Mouse (Mus musculus) CD4-positive helper T cell, adult 2 months (primary cell): ENCODE results near the gene Best3.

Experiments
- DNase-seq: peaks from one replicate; pipeline ENCODE4 v3.0.0-alpha.2; 2012; ENCODE audit warnings: low read depth, missing footprints, low spot score

Best3 gene

GRCm38 (mm10) chr10:116977858-116978257 lies 8.3 kb upstream of the Best3 start:
- DNase-seq, result no peak

- DNase-seq, result no peak
Measured at GRCm38 (mm10) chr10:116978841-116979240, 7.3 kb upstream of the Best3 start.

DNA sequence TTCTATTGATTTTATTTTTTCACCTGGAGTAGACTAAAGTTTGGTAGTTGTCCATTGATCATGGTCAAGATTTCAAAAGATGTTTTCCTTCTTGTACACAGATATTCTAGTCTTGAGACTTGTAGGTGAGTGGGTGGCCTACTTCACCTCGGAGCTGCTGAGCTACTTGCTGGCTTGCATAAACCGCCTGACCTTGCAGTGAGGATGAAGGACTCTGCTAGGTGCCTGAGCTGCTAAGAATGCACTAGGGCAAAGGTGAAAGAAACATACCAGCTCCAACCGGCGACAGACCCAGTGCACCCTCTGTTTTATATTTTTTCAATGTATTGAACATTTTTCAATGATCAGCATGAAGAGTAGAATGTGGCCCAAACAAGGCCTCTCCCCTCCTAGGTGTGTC lies 5.8 kb upstream of the Best3 start:
- no peak for DNase-seq

DNA sequence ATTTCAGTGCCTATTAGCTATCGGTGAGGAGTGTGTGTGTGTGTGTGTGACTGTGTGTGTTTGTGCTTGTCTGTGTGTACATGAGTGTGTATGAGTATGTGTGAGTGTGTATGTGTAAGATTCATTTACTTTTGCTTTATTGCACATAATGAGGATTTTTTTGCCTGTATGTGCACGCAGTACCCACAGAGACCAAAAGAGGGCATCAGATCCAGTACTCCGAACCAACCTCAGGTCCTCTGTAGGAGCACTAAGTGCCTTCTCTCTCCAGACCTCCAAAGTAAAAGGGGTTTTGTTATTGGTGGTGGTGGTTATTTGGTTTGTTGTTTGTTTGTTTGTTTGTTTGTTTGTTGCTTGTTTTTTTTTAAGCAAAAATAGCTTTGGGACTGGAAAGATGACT lies 5.2 kb upstream of the Best3 start:
- DNase-seq, result peak; percentile 9

GRCm38 (mm10) chr10:116982526-116982925 lies 3.6 kb upstream of the Best3 start:
- DNase-seq, result no peak

GRCm38 (mm10) chr10:116984836-116985235 lies 1.3 kb upstream of the Best3 start:
- DNase-seq, result no peak

DNA sequence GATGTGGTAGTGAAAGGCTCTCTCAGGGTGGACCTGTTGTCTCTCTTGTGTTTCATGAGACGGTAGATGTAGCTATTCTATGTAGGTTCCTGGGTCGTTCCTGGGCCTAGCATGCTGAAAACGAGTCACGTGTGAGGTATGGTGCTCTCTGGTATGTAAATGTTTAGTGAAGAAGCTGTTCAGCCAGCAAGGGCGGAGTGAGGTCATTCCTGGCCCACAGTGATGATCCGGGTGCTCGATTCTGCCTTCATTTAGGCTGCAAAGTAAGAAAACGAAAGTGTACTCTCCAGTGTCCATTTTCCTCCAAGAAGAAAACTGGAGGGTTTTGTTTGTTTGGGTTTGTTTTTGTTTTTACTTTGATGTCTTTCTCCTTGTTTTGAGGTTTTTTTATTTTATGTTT lies 7.9 kb downstream of the Best3 start:
- no peak for DNase-seq

DNA sequence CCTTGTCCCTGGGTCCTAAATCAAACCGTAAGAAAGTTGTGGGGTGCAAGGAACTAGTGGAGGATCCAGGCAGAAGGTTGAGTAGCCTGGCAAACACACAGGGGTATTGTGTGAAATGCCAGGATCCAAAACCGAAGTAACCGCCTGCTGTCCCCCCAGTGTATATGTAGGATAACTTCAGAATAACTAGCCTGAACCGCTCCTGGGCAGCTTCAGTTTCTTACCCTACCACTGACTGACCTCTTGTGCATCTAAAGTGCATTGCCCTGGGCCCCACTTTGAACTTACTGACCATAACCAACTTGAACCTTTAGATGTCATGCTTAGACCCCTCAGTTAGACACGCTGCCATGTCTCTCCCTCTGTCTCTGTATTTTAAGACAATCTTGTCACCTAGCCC lies 9.0 kb downstream of the Best3 start:
- DNase-seq, result no peak

GRCm38 (mm10) chr10:116995584-116996235 lies 9.6 kb downstream of the Best3 start:
- DNase-seq, result no peak

GRCm38 (mm10) chr10:116996236-116996600 lies 10.1 kb downstream of the Best3 start:
- no peak for DNase-seq

DNA sequence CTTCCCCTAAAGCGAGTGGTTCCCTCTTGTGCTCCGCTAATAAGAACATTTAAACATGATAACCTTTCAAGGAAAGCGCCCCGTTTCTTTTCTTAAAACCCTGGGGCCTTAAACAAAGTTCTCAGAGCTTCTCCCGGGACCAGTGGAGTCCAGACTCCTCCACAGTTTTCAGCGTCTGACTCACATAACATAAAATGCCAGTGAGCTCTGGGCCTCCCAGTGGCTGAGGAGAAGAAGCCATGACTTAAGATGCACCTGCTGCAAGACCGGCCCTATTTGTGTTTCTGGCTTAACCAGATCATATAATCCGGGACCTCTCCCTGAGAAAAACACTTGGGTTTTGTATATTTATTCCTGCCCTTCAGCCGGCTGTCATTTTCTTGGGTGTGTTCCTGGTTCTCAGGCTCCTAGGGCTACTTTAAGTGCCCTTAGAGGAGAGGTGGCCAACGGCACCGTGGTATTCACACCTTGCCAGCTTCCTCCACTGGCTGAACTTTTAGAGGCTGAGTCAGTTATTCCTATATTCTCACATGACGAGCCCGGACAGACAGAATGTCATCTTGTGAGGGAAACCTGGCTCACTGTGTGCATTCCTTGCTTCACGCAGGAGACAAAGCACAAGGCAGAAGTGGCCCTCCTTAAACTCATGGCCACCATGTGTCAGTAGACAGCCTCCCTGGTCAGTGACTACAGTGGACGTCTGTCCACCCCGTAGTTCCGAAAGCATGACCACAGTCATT lies 12.8 kb downstream of the Best3 start:
- DNase-seq, result no peak

- no peak for DNase-seq
Measured at GRCm38 (mm10) chr10:117000975-117001374, 14.9 kb downstream of the Best3 start.

DNA sequence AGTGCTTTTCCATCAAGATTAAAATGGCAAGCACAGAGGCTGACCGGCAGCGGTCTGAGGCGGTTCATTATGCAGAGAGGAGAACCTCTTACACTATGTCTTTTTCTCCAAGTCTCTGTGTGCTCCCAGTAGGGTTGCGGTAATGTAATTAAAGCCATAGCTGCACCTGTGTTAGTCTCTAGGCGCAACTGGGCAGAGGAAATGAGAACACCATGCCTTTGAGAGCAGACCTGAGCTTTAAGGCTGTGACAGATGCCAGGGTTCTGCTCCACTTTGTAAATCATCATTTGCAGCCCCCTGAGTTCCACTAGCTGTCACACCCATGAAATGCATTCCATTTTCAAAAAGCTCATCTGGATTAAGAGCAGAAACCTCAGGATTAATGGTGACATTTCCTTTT lies 18.6 kb downstream of the Best3 start:
- no peak for DNase-seq

DNA sequence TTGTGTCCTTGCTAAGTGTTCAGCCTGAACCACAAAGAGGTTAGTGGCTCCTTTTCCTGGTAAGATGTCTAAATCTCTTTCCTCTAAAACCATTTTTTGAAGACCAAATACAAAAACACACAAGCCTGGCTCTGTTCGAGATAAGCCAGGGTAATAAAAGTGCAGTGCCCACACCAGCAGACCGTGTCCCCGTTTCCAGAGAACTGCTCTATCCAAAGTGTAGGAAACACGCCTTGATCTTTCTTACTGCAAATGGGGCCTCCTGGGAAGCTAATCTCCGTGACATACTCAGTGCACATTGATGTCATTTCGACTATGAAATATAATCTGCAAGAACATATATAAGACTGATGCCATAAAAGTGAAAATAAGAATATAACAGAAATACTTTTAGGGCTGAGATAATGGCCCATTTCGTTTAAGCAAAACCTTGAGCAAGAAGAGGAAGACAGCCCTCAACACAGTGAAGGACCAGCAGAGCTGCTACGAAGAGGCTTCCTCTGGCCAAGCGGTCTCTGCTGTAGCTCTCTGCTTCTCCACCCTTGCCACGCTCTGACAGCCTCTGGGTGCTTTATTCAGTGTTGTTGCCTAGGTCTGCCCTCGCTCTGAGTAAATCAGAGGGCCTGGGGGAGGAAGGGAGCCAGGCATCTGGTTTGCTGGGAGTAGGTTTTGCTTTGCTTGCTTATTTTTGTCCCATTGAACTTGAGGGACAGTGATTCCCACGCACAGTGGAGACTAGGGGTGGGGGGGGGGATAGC lies 19.8 kb downstream of the Best3 start:
- DNase-seq, result no peak

DNA sequence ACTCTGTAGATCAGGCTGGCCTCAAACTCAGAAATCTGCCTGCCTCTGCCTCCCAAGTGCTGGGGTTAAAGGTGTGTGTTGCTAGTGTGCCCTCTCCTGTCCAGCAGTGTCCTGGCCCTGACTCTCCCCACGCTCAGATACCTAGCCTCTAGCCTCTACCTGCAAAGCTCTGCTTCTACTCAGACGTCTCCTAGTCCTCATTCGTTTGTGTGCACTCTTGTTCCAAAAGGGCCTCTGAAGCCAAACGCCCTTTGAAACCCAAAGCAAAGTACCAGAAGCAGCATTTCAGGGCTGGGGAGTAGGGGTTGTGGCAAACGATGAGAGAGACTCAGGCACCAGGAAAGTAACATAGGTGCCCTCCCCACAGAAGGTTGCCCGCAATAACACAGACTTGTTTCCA lies 23.6 kb downstream of the Best3 start:
- DNase-seq, result no peak

DNA sequence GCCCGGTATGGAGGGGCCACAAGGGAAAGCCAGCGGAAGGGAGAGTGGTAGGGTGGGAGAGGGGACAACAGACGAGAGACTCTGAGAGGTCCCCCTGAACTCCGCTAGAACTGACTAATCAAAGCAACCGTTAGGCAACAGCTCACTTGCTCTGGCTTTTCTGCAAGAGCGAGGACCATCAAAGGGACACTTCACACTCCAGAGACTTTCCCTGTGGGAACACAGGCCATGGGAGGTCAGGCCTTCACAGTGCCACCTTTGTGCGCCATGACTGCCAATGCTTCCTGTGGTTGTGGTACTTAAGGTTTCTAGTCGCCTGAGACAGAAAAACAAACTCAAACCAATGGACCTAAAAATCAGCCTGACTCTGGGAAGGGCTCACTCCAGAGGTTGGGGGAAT lies 24.9 kb downstream of the Best3 start:
- DNase-seq, result no peak

GRCm38 (mm10) chr10:117013689-117014390 lies 27.7 kb downstream of the Best3 start:
- DNase-seq, result no peak

DNA sequence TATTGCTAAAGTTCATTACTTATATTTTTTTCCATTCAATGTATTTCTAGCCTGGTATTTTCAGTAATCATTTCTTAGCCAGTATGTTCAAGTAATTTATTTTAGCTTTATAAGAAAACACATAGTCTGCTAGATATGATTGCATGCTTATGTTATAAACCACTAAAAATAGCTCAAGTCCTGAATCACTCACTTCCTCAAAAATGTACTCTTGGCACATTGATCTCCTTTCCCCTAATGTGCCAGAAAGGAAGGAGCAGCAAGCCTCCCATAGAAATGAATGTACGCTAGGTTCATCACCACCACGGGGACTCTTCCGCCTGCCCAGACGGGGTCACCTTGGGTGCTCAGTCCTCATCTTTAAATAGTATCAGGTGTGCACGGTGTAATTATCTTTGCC lies 28.5 kb downstream of the Best3 start:
- DNase-seq, result no peak

GRCm38 (mm10) chr10:117018281-117018840 lies 32.2 kb downstream of the Best3 start:
- no peak for DNase-seq

GRCm38 (mm10) chr10:117021020-117021754 lies 35.1 kb downstream of the Best3 start:
- DNase-seq, result no peak

- DNase-seq, result no peak
Measured at GRCm38 (mm10) chr10:117023693-117024092, 37.6 kb downstream of the Best3 start.
